Mouse (Mus musculus) lung, postnatal 0 days (tissue): ENCODE data around the gene Gm20388. TPM values are rescaled to one million over a fixed set of nuclear protein-coding genes. Genes with fewer than 3 reads are reported as not detected.
A peak's percentile ranks its signal among the peaks of the same experiment; 100 is the strongest.

Experiments
- ATAC-seq: fragments of 200-750 bp; cut with Nextera tagmentation; 2 replicates; pipeline ENCODE4 v1.8.0; 2017; ENCODE audit warnings: moderate library complexity
- DNase-seq: peaks from one replicate; pipeline ENCODE4 v3.0.0-alpha.2; 2016; ENCODE audit warnings: low spot score
- H3K27ac ChIP-seq: fragments of 300-500 bp; sonication (generic); 2 replicates; pipeline ENCODE4 v1.5.1; 2014; ENCODE audit warnings: antibody characterized with exemption, mild to moderate bottlenecking, low read length, mixed read lengths
- H3K27me3 ChIP-seq: fragments of 300-500 bp; sonication (generic); replicated peaks from 2 replicates; pipeline ENCODE4 v1.6.1; 2014; ENCODE audit warnings: low read length, mixed read lengths; ENCODE audit not compliant: insufficient read depth
- H3K36me3 ChIP-seq: fragments of 300-500 bp; sonication (generic); 2 replicates; pipeline ENCODE4 v1.6.1; 2014; ENCODE audit warnings: low read length, mixed read lengths; ENCODE audit not compliant: insufficient read depth
- H3K4me1 ChIP-seq: fragments of 300-500 bp; sonication (generic); 2 replicates; pipeline ENCODE4 v1.6.1; 2014; ENCODE audit warnings: antibody characterized with exemption, low read depth, low read length, mixed read lengths; ENCODE audit not compliant: insufficient read depth
- H3K4me2 ChIP-seq: fragments of 300-500 bp; sonication (generic); replicated peaks from 2 replicates; pipeline ENCODE4 v1.6.1; 2014; ENCODE audit warnings: low read depth, mild to moderate bottlenecking, low read length, moderate library complexity, mixed read lengths
- H3K4me3 ChIP-seq: fragments of 300-500 bp; sonication (generic); 2 replicates; pipeline ENCODE4 v1.5.1; 2014; ENCODE audit warnings: low read depth, low read length
- H3K9ac ChIP-seq: fragments of 300-500 bp; sonication (generic); replicated peaks from 2 replicates; pipeline ENCODE4 v1.6.1; 2014; ENCODE audit warnings: low read depth, mild to moderate bottlenecking
- H3K9me3 ChIP-seq: fragments of 300-500 bp; sonication (generic); 2 replicates; pipeline ENCODE4 v1.6.1; 2016; ENCODE audit warnings: low read length, mixed read lengths
- CTCF ChIP-seq: IDR thresholded peaks from 2 replicates; pipeline ENCODE4 v1.5.1; 2016; ENCODE audit warnings: antibody characterized with exemption, mild to moderate bottlenecking
- EP300 ChIP-seq: IDR thresholded peaks from 2 replicates; pipeline ENCODE4 v1.6.1; 2016; ENCODE audit warnings: antibody characterized with exemption, mild to moderate bottlenecking, control low read depth
- WGBS: fragments of 180-500 bp; shearing (Covaris S2); extraction: QIAGEN DNeasy Blood & Tissue Kit; methylation state at CpG from one replicate; pipeline ENCODE4 v1.1.7; 2014; 5-methylcytosine and 5-hydroxymethylcytosine counted together
- polyA plus RNA-seq: library from polyadenylated mRNA; unstranded; fragments of >200 nt; fragmentation: Nextera tagmentation; extraction: Ambion mirVana; gene quantifications from 2 replicates; pipeline ENCODE4 v1.2.1, GENCODE M21; 2015

Gm20388 gene
- polyA plus RNA-seq, 1 experiment from 2014 or later: not detected

- Histone ChIP-seq H3K27ac (no peak overlapping the region), H3K4me3 (no peak overlapping the region), H3K4me2 (no peak overlapping the region), H3K9me3 (no peaks in the 10 kb centered on the region), H3K4me1 (no peaks in the 10 kb centered on the region), H3K27me3 (no peaks in the 10 kb centered on the region), H3K36me3 (no peaks in the 10 kb centered on the region), H3K9ac (no peak overlapping the region)
- ATAC-seq (no peak; the same call in 1 of the 2 replicates), DNase-seq (no peak)
- 90% methylated on average over 8 of the region's 8 CpGs for WGBS
- no peak for TF ChIP-seq EP300
These were observed 155.0 kb downstream of the Gm20388 start for GRCm38 (mm10) chr8:120065611-120066010.

- no peaks in the 10 kb centered on the region for H3K27me3 ChIP-seq
- H3K9me3 ChIP-seq: no peaks in the 10 kb centered on the region
- no peaks in the 10 kb centered on the region for H3K36me3 ChIP-seq
- 0 out of 2 replicates have a peak, but pooled peaks have one; percentile 7 for ATAC-seq
- no peaks in the 10 kb centered on the region for H3K4me1 ChIP-seq
- H3K27ac ChIP-seq: no peak overlapping the region
- no peak overlapping the region for H3K9ac ChIP-seq
- H3K4me3 ChIP-seq: no peak overlapping the region
- TF ChIP-seq EP300 (no peak), CTCF (no peak)
- DNase-seq: no peak
- 58% methylated on average over 4 of the region's 4 CpGs for WGBS
- no peak overlapping the region for H3K4me2 ChIP-seq
These were observed 155.6 kb downstream of the Gm20388 start for GRCm38 (mm10) chr8:120066226-120066625.

GRCm38 (mm10) chr8:120067936-120068668 is 157.5 kb downstream of the Gm20388 start:
- H3K4me1 ChIP-seq: no peaks in the 10 kb centered on the region
- H3K9me3 ChIP-seq: no peaks in the 10 kb centered on the region
- peak; percentile 39 for ATAC-seq
- no peak for TF ChIP-seq CTCF
- TF ChIP-seq EP300: no peak
- no peak overlapping the region for H3K4me2 ChIP-seq
- H3K36me3 ChIP-seq: no peaks in the 10 kb centered on the region
- H3K27me3 ChIP-seq: no peaks in the 10 kb centered on the region
- H3K4me3 ChIP-seq: no peak overlapping the region
- WGBS: 43% methylated on average over 19 of the region's 19 CpGs
- H3K27ac ChIP-seq: no peak overlapping the region
- H3K9ac ChIP-seq: no peak overlapping the region
- DNase-seq: peak; percentile 70

GRCm38 (mm10) chr8:120071684-120072083 is 161.0 kb downstream of the Gm20388 start:
- H3K27ac ChIP-seq: no peak overlapping the region
- 28% methylated on average over 4 of the region's 4 CpGs for WGBS

GRCm38 (mm10) chr8:120072259-120072658 is 161.6 kb downstream of the Gm20388 start:
- ATAC-seq (no peak), DNase-seq (no peak)
- H3K36me3 ChIP-seq: no peaks in the 10 kb centered on the region
- H3K27me3 ChIP-seq: no peaks in the 10 kb centered on the region
- H3K9ac ChIP-seq: no peak overlapping the region
- H3K4me1 ChIP-seq: no peaks in the 10 kb centered on the region
- H3K4me3 ChIP-seq: no peak overlapping the region
- H3K27ac ChIP-seq: no peak overlapping the region
- H3K4me2 ChIP-seq: no peak overlapping the region
- no peaks in the 10 kb centered on the region for H3K9me3 ChIP-seq
- TF ChIP-seq CTCF: no peak
- no peak for TF ChIP-seq EP300
- WGBS: 67% methylated on average over 9 of the region's 9 CpGs

More at GRCm38 (mm10) chr8:120071684-120072083, 161.0 kb downstream of the Gm20388 start:
- TF ChIP-seq CTCF: peak; percentile 97
- no peak for TF ChIP-seq EP300
- Histone ChIP-seq H3K4me2 (no peak overlapping the region), H3K27me3 (no peaks in the 10 kb centered on the region), H3K4me1 (no peaks in the 10 kb centered on the region), H3K9ac (no peak overlapping the region), H3K36me3 (no peaks in the 10 kb centered on the region), H3K4me3 (no peak overlapping the region), H3K9me3 (no peaks in the 10 kb centered on the region)
- peak; percentile 73 for DNase-seq
- ATAC-seq: peak; percentile 80

GRCm38 (mm10) chr8:120072827-120073226 is 162.2 kb downstream of the Gm20388 start:
- Histone ChIP-seq H3K9me3 (no peaks in the 10 kb centered on the region), H3K4me1 (no peaks in the 10 kb centered on the region), H3K4me3 (no peak overlapping the region), H3K4me2 (no peak overlapping the region), H3K36me3 (no peaks in the 10 kb centered on the region), H3K9ac (no peak overlapping the region), H3K27ac (no peak overlapping the region), H3K27me3 (no peaks in the 10 kb centered on the region)
- ATAC-seq: no peak
- TF ChIP-seq EP300 (no peak), CTCF (no peak)
- no peak for DNase-seq
- WGBS: 77% methylated on average over 8 of the region's 8 CpGs
